Mouse (Mus musculus) kidney, postnatal 4 days (tissue): ENCODE results near the gene Spsb1.

Source experiments
- DNase-seq, 2 experiments: peaks; one replicate each; pipeline ENCODE4 v3.0.0; 2021; ENCODE audit warnings: mixed read lengths in 2 of 2

The Spsb1 gene

DNA sequence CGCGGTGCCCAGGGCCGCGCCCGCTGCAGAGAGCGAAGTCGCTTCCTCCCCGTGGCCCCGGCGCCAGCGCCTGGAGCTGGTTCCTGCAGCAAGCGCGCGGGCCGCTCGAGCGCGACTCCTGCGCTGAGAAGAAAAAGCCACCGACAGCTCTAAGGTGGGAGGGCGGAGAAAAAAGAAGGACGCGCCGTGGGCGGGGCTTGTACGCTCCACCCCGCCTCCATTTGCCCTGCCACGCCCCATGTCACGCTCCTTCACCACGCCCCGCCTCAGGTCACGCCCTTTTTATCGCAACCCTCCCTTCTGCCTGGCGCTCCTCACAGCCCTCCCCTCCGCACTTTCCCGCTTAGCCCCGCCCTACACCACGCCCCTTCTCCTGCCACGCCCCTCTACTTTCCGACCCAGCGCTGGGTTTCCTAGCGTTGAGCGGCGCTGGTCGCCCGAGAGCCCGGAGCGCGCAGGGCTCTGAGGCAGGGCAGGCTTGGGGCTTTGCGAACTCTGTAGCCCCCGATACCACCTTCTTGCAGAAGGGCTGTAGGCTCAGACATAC is at the start of gene Spsb1:
Spsb1 (minus strand) TSS at position 151 of the 547 bp plus-strand sequence.
- DNase-seq = peak; percentile 99

DNA sequence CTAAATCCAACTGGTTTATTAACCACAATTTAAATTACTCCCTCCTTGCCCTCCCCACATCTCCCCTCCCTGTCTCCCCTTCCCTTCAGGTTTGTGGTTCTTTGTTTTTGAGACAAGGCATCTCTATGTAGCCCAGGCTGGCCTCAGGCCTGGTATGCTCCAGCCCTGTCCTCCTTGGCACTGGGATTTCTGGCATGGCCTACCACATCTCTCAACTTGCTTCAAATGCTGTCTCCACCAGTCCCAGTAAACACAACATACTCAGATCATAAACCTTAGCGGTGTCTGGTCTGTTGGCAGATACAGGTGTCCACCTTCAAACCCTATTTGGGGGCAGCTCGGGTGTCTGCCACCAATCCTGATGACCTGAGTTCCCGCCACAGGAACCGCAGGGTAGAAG is 48.8 kb upstream of the Spsb1 start:
- DNase-seq = no peak

DNA sequence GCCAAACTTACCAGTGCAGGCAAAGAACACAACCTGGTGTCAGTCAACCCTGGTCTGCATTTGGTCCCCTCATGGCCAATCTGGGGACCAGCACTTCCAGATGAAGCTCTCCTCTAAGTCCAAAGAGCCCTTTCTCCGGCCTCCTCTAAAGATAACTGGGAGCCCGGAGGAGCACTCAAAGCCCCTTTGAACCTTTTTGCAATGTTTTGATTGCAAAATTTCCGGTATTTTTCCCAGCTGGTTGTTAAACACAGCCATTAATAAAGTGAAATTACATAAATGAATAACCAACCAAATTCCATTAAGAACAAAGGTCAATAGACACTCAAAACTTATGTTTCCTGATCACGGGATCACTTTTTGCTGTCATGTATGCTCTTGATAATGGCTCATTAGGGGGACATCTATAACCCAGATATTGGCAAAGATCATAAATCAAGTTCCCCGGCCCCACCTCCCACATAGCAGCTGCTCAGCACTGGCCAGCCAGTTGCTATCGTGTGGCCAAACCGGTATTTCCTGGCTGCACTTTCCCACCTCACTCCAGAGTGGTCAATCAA is 48.3 kb upstream of the Spsb1 start:
- DNase-seq = peak; percentile 72 to 81

DNA sequence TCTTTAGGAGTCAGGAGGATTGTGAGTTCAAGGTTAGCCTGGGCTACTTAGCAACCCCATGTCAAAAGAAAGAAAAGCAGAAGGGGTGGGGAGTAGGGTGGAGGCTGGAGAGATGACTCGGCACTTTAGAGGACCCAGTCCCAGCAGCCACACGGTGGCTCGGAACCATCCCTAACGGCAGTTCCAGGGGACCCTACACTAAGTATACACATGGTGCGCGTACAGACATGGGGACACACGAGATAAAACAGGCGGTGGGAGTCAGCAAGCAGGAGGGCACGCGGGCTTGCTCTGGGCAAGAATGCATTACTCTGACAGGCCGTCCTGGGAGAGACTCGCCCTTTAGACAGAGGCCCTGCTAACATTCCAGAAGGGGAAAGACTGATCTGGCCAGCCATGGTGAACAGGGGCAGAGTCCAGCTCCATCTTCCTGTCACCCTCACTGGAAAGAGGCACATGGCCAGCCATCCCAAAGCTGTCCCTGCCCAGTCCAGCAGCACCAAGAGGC is 47.2 kb upstream of the Spsb1 start:
- peak; percentile 49 to 72 for DNase-seq

DNA sequence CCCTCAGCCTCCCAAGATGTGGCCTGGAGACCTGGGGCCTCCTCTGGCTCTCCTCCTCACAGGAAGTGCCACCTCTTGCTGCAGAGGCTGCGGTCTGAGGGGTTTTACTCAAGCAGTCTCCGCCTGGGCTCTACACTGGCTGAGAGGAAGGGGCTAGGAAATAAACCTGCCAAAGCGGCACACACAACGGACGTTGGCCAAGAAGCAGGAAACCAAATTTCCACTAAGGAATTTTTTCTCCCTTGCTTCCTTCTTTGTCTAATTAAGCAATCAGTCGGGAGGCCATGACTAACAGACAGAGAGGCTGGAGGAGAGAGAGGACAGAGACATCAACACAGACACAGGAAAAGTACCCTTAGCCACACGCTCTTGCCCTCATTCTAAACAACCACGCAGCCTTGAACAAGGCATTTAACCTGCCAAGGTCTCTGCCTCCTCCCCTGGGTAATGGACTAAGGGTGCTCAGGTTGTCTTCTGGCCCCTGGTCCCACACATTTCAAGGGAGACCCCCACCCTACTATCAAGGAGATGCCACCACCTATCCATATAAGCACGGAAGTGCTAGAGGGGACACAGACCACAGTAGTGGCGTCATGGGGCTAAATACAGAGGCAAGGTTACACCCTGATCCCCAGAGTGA is 46.5 kb upstream of the Spsb1 start:
- DNase-seq = peak; percentile 40 to 54

DNA sequence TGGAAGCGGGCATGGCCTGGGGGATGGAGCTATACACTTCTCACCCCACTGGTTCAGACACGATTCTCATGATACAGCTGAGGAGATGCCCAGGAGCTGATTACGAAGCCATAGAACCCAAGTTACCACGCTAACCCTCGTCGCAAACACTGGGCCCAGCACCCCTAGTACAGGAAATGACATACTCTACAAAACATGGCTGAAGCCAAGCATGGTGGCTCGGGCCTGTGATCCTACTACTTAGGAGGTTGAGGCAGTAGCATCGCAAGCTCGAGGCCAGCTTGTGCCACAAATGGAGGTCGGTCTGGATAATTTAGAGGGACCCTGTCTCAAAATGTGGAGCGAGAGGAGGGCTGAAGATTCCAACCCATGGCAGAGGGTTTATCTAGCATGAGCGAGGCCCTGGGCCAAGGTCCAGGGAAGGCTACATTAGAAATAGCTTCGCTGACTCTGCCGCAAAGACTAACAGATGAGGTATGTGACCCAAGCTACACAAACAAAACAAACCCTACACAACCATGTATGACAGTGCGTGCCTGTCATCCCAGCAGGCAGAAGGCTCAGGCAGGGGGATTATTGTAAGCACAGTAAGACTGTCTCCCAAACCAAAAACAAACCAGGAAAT is 45.2 kb upstream of the Spsb1 start:
- no peak for DNase-seq

DNA sequence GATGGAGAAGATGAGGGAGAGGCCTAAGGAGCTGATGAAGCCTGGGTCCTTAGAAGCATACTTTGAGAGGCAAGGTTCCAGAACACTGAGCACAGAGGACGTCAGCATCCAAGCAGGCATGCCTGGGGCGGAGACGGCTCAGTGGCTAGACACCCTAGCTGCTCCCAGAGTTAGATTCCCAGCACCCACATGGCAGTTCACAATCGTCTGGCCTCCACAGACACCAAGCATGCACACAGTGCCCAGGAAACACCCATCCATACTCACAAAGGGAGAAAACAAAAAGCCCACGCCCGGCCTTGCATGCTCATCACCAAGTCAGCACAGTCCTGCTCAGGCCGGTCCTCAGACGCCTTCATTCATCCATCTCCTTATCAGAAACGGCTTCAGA is 44.7 kb upstream of the Spsb1 start:
- no peak for DNase-seq

DNA sequence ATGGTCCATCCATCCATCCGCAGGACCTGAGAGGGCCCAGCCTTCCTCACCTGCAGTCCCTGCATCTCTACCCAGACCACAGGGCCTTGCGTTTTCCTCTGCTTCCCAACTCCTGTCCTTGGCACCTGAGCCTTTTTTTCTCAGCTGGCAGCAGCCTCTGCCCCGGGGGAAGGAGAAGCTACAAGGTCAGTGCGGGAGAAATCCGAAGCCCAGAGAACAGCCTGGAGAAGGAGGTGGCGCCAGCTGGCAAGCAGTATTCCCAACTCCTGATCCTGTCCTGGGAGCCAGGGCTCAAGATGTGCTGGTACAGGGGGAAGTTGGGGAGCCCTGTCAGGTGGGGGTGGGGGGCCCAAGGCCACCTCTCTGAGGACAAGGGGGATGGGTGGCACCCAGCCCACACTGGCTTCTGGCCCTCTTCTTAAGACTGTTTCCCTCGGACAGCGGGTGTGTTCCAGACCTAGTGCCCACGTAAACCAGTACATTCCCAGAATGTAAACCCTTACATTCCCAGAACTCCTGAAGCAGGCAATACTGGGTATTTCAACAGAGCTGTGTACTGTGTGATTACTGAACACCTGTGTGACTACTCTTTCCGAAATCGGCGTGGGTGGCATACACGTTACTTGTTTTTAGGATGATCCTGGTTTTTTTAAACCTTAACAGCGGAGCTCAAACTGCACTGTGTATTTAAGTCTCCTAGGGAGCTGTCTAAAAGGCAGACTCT is 44.1 kb upstream of the Spsb1 start:
- DNase-seq = no peak

DNA sequence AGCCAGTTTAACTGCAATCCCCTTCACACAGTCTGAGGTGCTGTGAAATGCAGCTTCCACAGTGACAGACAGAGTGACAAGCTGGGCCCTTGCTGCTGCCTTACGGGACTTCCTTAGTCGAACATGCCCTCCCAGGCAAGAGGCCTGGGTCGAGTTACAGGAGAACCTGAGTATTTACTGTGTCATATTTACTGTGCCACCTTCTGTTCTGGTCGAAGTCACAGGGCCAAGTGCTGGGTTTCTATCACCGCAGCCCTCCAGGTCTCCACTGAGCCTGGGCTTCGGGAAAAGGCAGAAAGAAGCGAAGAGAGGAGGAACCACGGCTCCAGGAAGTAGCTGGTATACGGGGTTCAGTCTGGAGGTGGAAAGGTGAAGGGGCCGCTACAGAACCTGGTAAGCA is 43.2 kb upstream of the Spsb1 start:
- peak in 1 of 2 experiments; percentile 4 for DNase-seq

DNA sequence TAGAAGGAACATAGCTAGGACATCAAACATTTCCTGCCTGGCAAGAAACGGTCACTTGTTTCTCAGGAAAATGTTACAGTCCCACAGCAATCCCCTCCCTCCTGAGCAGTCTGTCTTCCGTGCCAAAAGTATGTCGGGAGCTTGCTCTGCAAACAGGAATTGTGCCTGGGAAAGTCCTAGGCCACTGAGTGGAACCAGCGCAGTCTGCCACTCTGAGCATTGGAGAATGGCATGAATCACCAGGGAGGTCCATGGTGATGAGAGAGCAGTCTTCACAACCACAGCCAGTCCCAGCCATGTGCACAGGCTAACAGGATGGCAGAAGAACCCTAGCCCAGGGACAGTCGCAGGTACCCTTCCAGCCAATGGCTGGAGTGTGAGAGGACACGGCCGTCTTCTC is 41.6 kb upstream of the Spsb1 start:
- DNase-seq = peak in 1 of 2 experiments; percentile 11

DNA sequence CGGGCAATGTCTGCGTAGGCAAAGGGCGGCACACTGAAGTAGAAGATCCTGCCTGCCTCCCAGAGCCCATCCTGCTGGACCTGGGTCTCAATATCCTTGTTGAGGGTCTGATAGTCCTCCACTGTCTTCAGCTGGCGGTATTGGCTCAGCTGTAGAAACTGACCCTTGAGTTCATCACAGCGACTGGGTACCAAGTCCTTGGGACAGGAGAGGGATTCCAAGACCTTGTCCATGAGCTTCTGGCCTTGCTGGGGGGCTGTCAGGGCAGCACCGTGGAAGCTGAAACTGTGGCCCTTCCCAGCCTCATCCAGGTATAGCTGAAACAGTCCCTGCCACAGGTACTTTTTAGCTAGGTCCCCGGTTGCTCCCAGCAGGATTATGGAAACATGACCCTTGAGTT is 41.1 kb upstream of the Spsb1 start:
- DNase-seq = no peak

DNA sequence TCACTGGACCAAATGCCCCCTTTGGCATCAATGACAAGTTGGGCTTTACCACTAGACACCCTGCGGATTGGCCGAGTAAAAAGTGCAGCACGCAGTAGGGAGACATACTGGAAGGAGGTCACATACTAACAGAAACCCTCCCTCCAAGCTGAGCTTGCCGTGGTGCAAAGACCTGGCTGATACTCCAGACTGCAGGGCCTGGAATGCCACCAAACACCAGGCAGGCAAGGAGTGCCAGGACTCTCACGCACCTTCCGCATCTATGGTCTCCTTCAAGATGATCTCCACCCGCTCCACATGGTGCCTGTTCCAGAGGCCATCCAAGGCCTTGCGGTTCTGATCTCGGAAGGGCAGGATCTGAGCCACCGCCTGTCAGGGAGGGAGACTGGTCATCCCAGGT is 39.4 kb upstream of the Spsb1 start:
- DNase-seq = peak in 1 of 2 experiments; percentile 2

DNA sequence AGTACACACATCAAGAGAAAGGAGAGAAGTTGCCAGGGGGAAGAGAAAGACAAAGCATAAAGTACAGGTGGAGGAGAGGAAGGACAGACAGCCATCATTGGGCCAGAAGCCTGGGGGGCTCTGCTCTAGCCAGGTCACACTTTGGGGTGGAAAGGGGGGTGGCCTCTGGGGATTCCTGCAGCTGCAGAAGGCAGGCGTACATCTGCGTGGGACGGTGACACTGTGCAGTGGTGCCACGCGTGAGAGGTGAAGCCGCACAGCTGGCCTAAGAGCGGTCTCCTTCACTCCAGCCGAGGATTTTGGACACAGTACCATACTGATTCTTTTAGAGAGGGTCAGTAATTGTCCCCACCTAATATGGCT is 37.8 kb upstream of the Spsb1 start:
- no peak for DNase-seq

DNA sequence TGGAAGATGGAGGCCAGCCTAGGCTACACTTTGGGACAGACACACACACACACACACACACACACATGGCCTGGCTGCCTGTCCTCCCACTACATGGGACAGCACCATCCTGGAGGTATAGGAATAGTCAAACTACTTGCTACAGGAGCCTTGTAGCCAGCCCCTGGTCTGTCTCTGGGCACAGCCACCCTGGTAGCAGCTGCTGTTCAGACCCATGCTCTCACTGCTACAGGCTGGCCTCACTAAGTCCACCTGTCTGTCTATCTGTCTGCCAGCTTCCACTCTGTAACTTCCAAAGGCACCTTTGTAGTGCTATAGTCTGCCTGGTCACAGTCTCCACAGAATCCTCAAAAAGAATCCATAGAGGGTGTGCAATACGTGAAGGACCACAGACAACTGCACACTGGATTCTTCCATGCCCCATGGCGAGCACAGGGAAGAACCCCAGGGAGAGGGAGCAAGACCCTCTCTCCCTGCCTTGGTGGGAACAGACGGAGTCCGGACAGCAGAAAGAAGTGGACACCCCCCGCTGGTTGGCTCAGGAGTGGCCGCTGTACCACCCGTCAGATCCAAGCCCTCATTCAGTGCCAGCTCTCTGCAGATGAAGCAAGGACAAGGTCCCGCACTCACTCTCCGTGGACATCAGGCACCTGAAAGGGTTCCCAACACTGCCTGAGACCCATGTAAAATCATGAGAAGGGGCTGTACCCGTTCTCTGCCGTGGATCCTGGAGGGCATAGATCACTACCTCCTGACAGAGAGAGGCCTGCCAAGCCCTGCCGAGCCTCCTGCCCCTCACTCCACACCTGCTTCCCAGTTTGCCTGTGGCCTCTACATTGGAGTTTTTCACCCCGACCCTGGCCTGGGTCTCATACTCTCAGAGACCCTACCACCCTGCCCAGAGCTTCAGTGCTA is 37.2 kb upstream of the Spsb1 start:
- DNase-seq = peak in 1 of 2 experiments; percentile 4

DNA sequence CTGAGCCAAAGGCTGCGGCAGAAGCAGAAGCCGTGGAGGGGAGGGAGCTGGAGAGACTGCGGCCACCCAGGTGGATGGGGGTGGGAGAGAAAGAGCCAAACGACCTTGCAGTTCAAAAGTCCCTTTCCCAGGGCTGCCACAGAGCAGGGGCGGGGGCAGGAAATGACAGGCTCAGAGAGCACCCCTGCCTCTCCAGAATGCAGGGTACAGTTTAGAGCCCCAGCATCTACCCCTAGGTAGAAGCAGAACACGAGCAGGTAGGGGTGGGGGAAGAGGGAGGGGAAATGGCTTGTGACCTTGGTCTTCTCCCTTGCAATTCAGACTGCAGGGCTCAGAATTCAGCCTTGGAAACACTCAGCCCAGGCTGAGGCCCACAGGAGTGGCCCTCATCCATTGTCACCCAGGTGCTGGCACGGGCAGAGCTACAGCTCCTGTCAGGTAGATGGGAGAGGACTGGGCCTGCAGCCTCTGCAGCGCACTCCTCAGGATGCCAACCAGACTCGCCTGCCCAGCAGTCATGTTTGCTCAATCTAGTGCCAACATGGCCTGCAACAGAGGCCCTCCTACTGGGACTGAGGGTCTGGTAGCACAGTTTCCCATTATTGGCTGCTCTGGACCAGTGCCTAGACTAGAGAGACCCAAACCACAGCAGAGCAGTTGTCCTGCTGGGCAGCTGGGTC is 36.3 kb upstream of the Spsb1 start:
- DNase-seq = peak; percentile 61 to 78

DNA sequence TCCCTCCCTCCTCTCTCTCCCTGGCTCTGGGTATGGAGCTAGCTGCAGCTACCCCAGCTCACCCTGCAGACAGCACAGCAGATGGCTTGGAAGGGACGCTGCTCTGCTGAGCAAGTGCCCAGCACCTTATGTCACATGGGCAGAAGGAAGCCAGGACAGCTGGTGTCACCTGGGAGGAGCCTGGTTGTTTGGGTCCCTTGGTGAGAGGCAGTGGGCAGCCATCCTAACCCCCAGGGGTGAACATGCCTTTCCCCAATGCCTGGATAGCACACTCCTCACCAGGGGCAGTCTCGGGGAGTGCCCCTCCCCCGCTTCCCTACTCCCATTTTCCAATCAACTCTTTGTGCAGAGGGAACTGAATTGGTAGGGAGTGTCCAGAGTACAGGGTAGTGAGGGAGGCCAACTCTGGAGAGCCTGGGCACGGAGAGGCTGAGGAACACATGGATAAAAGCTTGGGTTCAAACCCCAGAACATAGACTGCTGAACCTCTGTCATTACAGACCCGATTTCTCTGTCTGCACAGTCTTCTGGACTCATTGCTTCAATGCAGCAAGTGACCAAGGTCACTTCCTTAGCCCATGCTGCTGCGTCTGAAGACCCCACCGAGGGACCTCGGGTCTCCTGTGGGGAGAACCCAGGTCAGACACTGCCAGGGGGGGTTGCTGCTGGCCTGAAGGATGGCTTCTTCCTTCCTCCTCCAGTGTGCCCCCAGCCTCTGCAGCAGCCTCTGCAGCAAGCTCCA is 35.5 kb upstream of the Spsb1 start:
- DNase-seq = peak; percentile 55 to 74

DNA sequence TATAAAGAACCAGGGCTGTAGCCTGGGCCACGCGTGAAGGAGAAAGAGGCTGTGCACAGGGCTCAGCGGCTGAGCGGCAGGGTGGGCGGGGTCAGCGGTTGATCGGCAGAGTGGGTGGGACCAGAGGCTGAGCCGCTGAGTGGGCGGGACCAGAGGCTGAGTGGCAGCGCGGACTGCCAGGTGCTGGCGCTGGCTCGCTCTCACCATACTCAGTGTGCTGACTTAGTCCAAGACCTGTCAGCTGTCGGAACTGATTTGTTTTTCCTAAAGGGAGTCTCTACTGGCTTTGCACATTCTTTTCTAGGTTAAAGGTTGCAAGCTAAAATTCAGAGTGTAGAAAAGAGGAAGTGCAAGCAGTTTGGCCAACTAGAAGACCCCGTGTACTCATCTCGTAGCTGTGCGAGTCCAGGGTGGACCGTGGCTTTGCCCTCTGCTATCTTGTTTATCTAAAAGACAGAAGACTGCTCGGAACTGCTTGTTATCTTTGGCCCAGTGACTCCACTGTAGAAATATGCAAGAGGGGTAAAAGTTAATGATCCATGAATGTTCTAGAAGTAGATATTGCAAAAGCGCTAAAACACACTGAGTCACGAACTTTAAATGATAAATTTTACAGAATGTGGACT is 34.2 kb upstream of the Spsb1 start:
- peak; percentile 94 to 96 for DNase-seq

DNA sequence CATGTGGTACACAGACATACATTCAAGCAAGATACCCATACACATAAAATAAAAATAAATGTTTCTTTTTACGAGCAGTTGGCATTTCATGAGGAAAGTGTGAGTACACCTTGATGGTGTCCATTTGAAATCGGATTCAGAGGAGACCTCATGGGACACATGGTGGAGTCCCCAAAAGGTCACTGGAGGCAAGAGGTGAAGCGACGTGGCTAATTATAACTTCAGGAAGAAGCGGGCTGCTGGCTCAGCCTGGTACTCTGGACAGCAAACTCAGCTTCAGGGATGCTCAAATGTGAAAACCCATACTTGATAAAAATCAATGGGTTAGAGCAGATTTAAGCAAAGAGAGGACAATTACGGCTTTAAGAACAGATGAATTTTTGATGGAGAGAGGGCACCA is 33.5 kb upstream of the Spsb1 start:
- no peak for DNase-seq

DNA sequence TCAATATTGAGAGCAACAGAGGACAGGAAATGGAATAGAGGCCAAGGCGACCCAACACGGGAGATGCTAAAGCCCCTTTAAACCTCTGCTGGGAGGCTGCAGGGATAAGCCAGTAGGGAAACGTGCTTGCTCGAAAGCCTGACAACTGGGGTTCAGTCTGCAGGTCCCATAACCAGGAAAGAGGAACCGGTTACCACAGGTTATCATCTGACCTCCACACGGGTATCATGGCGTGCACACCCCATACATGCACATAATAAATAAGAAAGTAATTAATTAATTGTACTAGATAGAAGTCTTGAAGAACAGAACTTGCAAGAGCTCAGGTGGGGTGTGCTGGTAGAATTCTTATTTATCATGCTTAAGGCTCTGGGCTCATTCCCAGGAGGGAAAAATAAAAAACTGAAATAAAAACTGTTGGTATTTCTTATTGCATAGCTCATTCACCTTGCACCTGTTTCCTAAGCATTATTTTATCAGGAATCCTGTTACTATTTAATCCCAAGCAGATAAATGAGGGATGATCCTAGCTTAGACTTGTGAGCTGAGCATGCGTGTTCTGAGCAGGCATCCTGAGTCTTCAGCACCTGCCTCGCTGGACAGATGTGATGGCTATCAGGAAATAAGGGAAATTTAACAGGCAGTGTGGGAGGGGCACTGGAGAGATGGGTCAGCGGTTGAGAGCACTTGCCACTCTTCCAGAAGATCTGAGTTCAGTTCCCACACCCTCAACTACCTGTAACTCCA is 32.0 kb upstream of the Spsb1 start:
- no peak for DNase-seq
